Mouse (Mus musculus) ES-Bruce4 (cell line): Measurements from ENCODE around the gene Hoxd8.

Source experiments
- CTCF ChIP-seq: IDR thresholded peaks from one replicate; pipeline ENCODE4 v1.8.1; 2011; ENCODE audit warnings: low read depth, low read length
- EP300 ChIP-seq: IDR thresholded peaks from 2 replicates; pipeline ENCODE4 v1.6.1; 2011; ENCODE audit warnings: low read depth, low read length; ENCODE audit not compliant: insufficient read depth
- POLR2A ChIP-seq: IDR thresholded peaks from one replicate; pipeline ENCODE4 v1.8.1; 2011; ENCODE audit warnings: low read length; ENCODE audit not compliant: insufficient read depth

- TF ChIP-seq CTCF (no peak), EP300 (no peak), POLR2A (no peak)
Measured at GRCm38 (mm10) chr2:74751861-74752260, 47.4 kb downstream of the Hoxd8 start.
